Mouse (Mus musculus) adrenal gland, adult 2 months (tissue): ENCODE measurements around the gene Ttc7. TPM values are rescaled to one million over a fixed set of nuclear protein-coding genes. Genes with fewer than 3 reads are reported as not detected.

ENCODE experiments used
- DNase-seq: peaks from one replicate; pipeline ENCODE4 v3.0.0; 2021
- polyA plus RNA-seq: library from polyadenylated mRNA; depleted of rRNA; stranded (reverse); fragments of >200 nt; gene quantifications from 2 replicates; pipeline ENCODE4 v1.2.3, GENCODE M21; 2012
- total RNA-seq, 2 experiments: library from RNA; stranded (reverse); gene quantifications; 2 replicates each; pipeline ENCODE4 v1.2.3; 2021

The Ttc7 gene
- total and polyA plus RNA-seq, 3 experiments = 12.0 to 34.0 (median 15.1) TPM

- DNase-seq = no peak
Observed at GRCm38 (mm10) chr17:87312924-87313870, 30.5 kb downstream of the Ttc7 start.

GRCm38 (mm10) chr17:87314121-87314520 lies 31.4 kb downstream of the Ttc7 start:
- DNase-seq = no peak

GRCm38 (mm10) chr17:87314530-87314946 lies 31.9 kb downstream of the Ttc7 start:
- DNase-seq = peak; percentile 49

GRCm38 (mm10) chr17:87315021-87315531 lies 32.4 kb downstream of the Ttc7 start:
- peak; percentile 92 for DNase-seq

- no peak for DNase-seq
Observed at GRCm38 (mm10) chr17:87315891-87316763, 33.4 kb downstream of the Ttc7 start.

- no peak for DNase-seq
Observed at GRCm38 (mm10) chr17:87317271-87317670, 34.6 kb downstream of the Ttc7 start.

- peak; percentile 48 for DNase-seq
Observed at GRCm38 (mm10) chr17:87317947-87318346, 35.3 kb downstream of the Ttc7 start.

GRCm38 (mm10) chr17:87321673-87322072 lies 39.0 kb downstream of the Ttc7 start:
- no peak for DNase-seq

GRCm38 (mm10) chr17:87323215-87323614 lies 40.5 kb downstream of the Ttc7 start:
- no peak for DNase-seq

- DNase-seq = no peak
Observed at GRCm38 (mm10) chr17:87325501-87325900, 42.8 kb downstream of the Ttc7 start.

- DNase-seq = no peak
Observed at GRCm38 (mm10) chr17:87326987-87327386, 44.3 kb downstream of the Ttc7 start.

GRCm38 (mm10) chr17:87327645-87328044 lies 45.0 kb downstream of the Ttc7 start:
- DNase-seq = no peak

- DNase-seq = no peak
Observed at GRCm38 (mm10) chr17:87328177-87328768, 45.6 kb downstream of the Ttc7 start.

GRCm38 (mm10) chr17:87329144-87329700 lies 46.5 kb downstream of the Ttc7 start:
- DNase-seq = no peak

- DNase-seq = no peak
Observed at GRCm38 (mm10) chr17:87330250-87330920, 47.7 kb downstream of the Ttc7 start.

- DNase-seq = no peak
Observed at GRCm38 (mm10) chr17:87330921-87331291, 48.2 kb downstream of the Ttc7 start.

- DNase-seq = no peak
Observed at GRCm38 (mm10) chr17:87331336-87332141, 48.9 kb downstream of the Ttc7 start.

GRCm38 (mm10) chr17:87332142-87332815 lies 49.6 kb downstream of the Ttc7 start:
- DNase-seq = no peak

- DNase-seq = no peak
Observed at GRCm38 (mm10) chr17:87332887-87333286, 50.2 kb downstream of the Ttc7 start.

- DNase-seq = no peak
Observed at GRCm38 (mm10) chr17:87334162-87334561, 51.5 kb downstream of the Ttc7 start.
